Mouse (Mus musculus) forebrain, embryonic 10.5 days (tissue): ENCODE data around the gene Sestd1. TPM values are rescaled to one million over a fixed set of nuclear protein-coding genes. Genes with fewer than 3 reads are reported as not detected.

Experiments
- DNase-seq: peaks from one replicate; pipeline ENCODE4 v3.0.0-alpha.2; 2017; ENCODE audit warnings: low spot score; ENCODE audit errors: extremely low spot score
- H3K27ac ChIP-seq: fragments of 300-500 bp; sonication (generic); 2 replicates; pipeline ENCODE4 v1.5.1; 2016; ENCODE audit warnings: mild to moderate bottlenecking
- H3K27me3 ChIP-seq: fragments of 300-500 bp; sonication (generic); 2 replicates; pipeline ENCODE4 v1.6.1; 2016; ENCODE audit warnings: mild to moderate bottlenecking; ENCODE audit not compliant: poor library complexity, severe bottlenecking
- H3K36me3 ChIP-seq: fragments of 300-500 bp; sonication (generic); replicated peaks from 2 replicates; pipeline ENCODE4 v1.6.1; 2016; ENCODE audit warnings: mild to moderate bottlenecking, moderate library complexity
- H3K4me1 ChIP-seq: fragments of 300-500 bp; sonication (generic); 2 replicates; pipeline ENCODE4 v1.6.1; 2016
- H3K4me3 ChIP-seq: fragments of 300-500 bp; sonication (generic); 2 replicates; pipeline ENCODE4 v1.5.1; 2016; ENCODE audit warnings: mild to moderate bottlenecking, moderate library complexity
- H3K9me3 ChIP-seq: fragments of 300-500 bp; sonication (generic); 2 replicates; pipeline ENCODE4 v1.6.1; 2016; ENCODE audit warnings: mild to moderate bottlenecking, moderate library complexity
- WGBS: fragments of 180-500 bp; shearing (Covaris S2); methylation state at CpG from one replicate; pipeline ENCODE4 v1.1.7; 2016; 5-methylcytosine and 5-hydroxymethylcytosine counted together
- polyA plus RNA-seq: library from polyadenylated mRNA; unstranded; fragments of >200 nt; fragmentation: Nextera tagmentation; extraction: Ambion mirVana; gene quantifications from 2 replicates; pipeline ENCODE4 v1.2.1, GENCODE M21; 2016

The Sestd1 gene
- polyA plus RNA-seq, 1 experiment from 2014 or later, result 16.6 TPM

DNA sequence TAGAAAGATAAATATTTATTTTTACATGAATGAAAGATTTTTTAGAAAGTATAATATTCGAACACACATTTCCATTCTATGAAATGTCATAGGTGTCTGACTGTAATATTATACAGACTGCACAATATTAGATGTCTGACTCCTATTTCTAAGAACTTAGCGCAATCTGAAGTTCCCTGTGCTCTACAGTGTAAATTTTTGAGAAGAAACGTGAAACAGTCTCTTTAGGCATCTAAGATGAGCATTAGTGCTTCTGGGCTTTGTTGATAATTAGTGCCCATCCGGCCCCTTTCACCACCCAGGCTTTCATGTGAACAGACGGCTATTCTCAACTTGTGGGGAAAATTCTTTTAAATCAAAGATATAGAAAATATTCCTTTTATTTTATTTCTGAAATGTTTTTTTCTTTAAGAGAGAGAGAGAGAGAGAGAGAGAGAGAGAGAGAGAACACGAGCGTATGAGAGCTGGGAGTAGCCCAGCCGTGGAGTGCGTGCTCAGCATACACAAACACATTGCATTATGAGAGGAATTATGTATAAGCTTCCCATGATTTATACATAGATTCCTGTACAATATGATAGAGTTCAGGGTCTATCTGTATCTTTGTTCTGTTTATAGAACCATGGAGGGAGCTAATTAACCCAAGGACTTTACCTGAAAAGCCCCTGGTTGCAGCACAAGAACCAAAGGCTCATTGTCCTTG is 21.4 kb upstream of the Sestd1 start:
- no peak for DNase-seq
- 78% methylated on average over 9 of the region's 9 CpGs for WGBS
- no peaks in the 10 kb centered on the region for H3K4me1 ChIP-seq
- H3K27me3 ChIP-seq, result no peaks in the 10 kb centered on the region
- H3K27ac ChIP-seq, result no peak overlapping the region
- no peaks in the 10 kb centered on the region for H3K36me3 ChIP-seq
- H3K9me3 ChIP-seq, result no peaks in the 10 kb centered on the region
- H3K4me3 ChIP-seq, result no peak overlapping the region

DNA sequence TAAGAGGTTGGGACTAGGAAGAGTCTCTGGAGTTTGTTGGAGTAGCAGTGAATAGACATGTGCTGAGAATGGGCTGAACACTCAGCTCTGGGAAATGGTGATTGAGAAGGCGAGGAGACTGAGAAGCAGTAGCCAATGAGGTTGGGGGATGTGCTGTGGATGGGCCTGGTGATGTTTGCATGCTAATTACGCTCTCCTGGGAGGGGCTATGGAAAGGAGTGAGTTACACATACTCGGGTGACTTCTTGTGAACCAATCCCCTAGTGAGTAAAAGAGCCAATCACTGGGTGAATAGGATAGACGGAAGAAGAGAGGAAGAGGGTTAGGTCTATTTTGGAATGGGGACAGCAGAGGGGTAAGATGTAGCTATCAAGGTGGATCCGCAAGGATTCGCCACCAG is 9.3 kb upstream of the Sestd1 start:
- H3K9me3 ChIP-seq, result no peaks in the 10 kb centered on the region
- no peaks in the 10 kb centered on the region for H3K36me3 ChIP-seq
- no peak for DNase-seq
- no peak overlapping the region for H3K4me3 ChIP-seq
- WGBS, result 76% methylated on average over 6 of the region's 6 CpGs
- peaks cover 8% of the 10 kb centered on the region; the same call in 1 of the 2 replicates for H3K4me1 ChIP-seq
- H3K27me3 ChIP-seq, result no peaks in the 10 kb centered on the region
- H3K27ac ChIP-seq, result no peak overlapping the region

DNA sequence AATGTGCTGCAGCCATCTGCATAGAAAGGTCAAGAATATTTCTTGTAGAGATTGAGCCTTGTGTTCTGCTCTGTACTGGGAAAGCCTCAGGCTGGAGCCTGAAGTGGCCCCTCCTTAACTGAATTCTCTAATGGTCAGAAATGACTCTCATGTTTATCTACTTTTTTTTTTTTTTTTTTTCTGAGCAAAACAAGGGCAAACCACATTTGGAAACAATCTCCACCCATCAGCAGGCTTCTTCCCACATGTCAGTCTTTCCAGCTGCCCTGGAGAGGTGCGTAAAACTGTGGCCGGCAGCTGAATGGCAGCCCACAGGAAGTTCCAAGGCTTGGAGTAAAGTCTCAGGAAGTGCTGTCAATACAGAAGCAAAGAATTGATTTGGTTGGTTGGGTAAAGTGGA is 6.4 kb upstream of the Sestd1 start:
- 40% methylated on average over 2 of the region's 2 CpGs for WGBS
- Histone ChIP-seq H3K27me3 (0 out of 2 replicates have a peak, but pooled peaks cover 1% of the 10 kb centered on the region), H3K36me3 (no peaks in the 10 kb centered on the region), H3K27ac (no peak overlapping the region), H3K4me3 (no peak overlapping the region), H3K9me3 (no peaks in the 10 kb centered on the region), H3K4me1 (peaks cover 8% of the 10 kb centered on the region; the same call in 1 of the 2 replicates)
- DNase-seq, result no peak

DNA sequence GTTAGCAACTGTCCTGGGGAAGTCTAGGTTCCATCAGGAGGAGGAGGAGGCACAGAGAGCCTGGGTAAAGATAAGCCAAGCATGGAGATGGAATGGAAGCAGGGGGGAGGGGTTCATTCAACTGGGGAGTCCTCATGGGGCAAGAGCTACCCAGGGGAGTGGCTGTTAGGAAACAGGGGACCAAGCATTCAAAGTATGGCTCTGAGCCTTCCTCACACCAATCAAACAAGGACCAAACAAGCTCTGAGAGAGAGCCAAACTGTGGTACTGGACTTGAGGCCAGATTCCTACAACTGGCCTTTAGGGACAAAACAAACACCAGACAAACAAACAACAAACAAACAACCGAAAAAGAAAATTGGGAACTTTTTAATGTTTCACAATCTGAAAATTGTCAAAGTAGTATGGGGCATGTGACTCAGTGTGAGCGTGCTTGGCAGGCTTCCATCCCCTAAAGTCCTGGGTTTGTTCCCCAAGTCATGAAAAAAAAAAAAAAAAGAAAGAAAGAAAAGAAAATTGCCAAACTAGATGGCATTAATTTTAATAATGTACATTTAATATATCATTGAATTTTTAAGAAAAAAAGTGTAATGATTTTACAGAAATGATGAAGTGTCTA is 4.0 kb upstream of the Sestd1 start:
- DNase-seq, result no peak
- no peaks in the 10 kb centered on the region for H3K36me3 ChIP-seq
- no peaks in the 10 kb centered on the region for H3K9me3 ChIP-seq
- H3K27ac ChIP-seq, result no peak overlapping the region
- peaks cover 14% of the 10 kb centered on the region for H3K4me1 ChIP-seq
- peaks cover 9% of the 10 kb centered on the region; the same call in 1 of the 2 replicates for H3K27me3 ChIP-seq
- 79% methylated on average over 2 of the region's 2 CpGs for WGBS
- H3K4me3 ChIP-seq, result no peak overlapping the region

DNA sequence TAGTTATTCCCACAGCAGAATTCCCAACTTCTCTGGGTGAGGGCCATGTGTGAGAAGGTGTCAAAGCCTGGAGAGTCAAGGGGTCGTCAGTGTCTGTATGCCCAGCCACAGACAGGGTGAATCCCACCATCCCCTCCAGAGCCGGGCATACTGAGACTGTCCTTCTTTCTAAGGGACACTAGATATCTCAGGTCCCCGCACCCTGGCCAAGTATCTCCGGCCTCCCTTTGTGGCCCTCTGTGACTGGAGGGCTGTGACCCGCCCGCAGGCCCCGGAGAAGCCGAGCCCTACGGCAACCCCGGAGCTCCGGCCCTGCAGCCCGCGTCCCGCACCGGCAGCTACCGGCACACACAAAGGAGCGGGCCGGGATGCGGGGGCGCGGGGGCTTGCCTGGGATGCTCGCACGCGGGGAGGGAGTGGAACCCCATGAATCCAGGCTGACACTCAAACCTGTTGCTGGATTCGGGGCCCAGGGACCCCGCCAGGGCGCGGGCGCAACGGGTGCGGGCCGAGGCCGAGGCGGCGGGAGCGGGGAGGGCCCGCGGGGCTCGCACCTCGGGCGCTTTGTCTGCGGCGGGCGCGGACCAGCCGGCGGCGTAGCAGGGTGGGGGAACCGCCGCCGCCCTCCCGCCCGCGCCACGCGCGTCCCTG is 406 bp downstream of the Sestd1 start:
- peak; percentile 55 for DNase-seq
- 1% methylated on average over 57 of the region's 57 CpGs for WGBS
- peaks cover 9% of the 10 kb centered on the region; the same call in 1 of the 2 replicates for H3K27me3 ChIP-seq
- H3K9me3 ChIP-seq, result no peaks in the 10 kb centered on the region
- peak overlapping the region; percentile 92 for H3K27ac ChIP-seq
- peak overlapping the region; percentile 92 for H3K4me3 ChIP-seq
- H3K36me3 ChIP-seq, result 0 out of 2 replicates have a peak, but pooled peaks cover 2% of the 10 kb centered on the region
- H3K4me1 ChIP-seq, result peaks cover 18% of the 10 kb centered on the region

DNA sequence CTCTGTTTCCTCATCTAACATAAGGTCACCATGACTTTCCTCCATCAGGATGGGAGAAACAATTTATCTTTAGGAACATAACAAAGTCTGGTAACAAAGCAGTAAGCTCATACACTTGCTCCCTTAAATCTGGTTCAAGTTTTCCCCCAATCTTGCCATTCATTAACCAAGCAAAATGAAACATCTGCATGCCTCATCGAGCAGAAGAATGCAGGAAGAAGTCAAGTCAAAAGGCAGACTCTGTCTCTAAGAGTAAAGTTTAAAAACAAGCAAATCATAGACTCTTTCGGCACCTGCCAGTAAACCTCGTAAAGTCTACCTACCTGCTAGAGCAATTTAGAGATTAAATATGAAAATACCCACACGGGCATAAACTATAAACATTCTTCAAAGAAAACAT is 3.1 kb downstream of the Sestd1 start:
- Histone ChIP-seq H3K36me3 (0 out of 2 replicates have a peak, but pooled peaks cover 2% of the 10 kb centered on the region), H3K4me1 (peaks cover 18% of the 10 kb centered on the region), H3K4me3 (no peak overlapping the region), H3K9me3 (no peaks in the 10 kb centered on the region), H3K27ac (no peak overlapping the region), H3K27me3 (peaks cover 9% of the 10 kb centered on the region; the same call in 1 of the 2 replicates)
- DNase-seq, result no peak
- WGBS, result 74% methylated on average over 4 of the region's 4 CpGs

DNA sequence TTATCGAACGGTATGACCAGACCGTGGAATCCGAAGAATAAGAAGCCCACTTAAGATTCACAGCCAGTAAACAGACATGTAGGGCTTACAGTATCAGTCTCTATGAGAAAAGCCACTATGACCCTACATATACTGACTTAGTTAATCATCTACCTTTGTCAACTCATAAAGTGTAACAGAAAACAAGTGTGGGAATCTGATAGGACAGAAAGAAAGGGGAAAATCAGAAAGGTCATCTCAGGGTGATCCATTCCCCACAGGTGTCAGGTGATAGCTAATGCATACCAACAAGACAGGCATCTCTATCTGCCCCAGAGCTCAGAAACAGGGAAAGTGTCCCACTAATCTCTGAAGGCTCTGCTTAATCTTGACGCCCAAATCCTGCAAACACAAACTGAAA is 4.5 kb downstream of the Sestd1 start:
- Histone ChIP-seq H3K36me3 (peaks cover 2% of the 10 kb centered on the region; the same call in 1 of the 2 replicates), H3K4me1 (peaks cover 18% of the 10 kb centered on the region), H3K9me3 (no peaks in the 10 kb centered on the region), H3K4me3 (no peak overlapping the region), H3K27ac (no peak overlapping the region), H3K27me3 (no peaks in the 10 kb centered on the region)
- DNase-seq, result no peak
- 91% methylated on average over 5 of the region's 5 CpGs for WGBS

DNA sequence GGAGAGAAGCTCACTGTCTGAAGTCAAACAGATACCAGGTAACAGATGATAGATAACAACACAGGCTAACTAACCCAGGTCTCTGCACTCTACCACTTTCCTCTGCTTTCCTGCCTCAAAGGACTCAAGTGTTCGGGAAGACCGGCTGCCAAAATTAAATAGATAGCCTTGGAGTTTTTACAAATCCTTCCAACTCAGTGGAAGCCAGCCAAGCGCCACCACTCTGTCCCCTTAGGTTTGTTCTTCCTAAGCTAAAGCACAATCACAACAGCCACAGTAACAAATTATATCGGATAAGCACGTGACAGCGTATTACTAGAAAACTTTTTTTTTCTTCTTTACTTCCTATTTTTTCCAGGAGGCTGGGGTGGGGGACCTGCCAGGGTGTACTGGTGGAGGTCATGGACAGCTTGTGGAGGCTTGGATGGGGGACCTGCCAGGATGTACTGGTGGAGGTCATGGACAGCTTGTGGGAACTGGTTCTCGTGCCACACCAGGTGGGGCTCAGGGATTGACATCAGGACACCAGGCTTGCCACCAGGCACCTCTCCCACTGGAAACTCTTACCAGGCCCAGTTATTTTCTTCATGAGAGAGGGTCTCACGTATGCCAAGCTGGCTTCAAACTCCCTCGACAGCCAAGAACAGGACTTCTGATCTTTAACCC is 5.3 kb downstream of the Sestd1 start:
- Histone ChIP-seq H3K9me3 (no peaks in the 10 kb centered on the region), H3K27ac (no peak overlapping the region), H3K27me3 (no peaks in the 10 kb centered on the region), H3K4me1 (peaks cover 18% of the 10 kb centered on the region), H3K4me3 (no peak overlapping the region), H3K36me3 (peaks cover 2% of the 10 kb centered on the region; the same call in 1 of the 2 replicates)
- DNase-seq, result no peak
- WGBS, result 90% methylated on average over 9 of the region's 9 CpGs

DNA sequence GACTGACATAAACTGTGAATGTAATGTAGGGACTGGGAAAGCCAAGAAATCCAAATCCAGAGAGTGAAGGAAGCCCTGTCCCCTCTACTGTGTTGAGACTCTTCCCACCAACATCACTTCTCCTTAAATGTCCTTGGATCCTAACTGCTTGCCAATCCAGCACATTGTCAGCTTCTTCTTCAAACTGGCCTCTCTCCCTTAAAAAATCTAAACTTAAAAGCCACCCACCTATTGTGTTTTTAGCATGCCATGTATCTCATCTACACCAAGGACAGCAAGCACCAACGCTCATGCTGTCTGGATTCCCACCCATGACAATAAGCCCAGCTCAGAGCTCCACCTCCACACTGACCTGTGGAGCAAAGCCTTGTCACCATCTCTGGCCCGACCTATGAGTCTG is 7.4 kb downstream of the Sestd1 start:
- Histone ChIP-seq H3K4me3 (no peak overlapping the region), H3K4me1 (peaks cover 15% of the 10 kb centered on the region), H3K36me3 (no peaks in the 10 kb centered on the region; the same call in 1 of the 2 replicates), H3K9me3 (no peaks in the 10 kb centered on the region), H3K27ac (no peak overlapping the region), H3K27me3 (no peaks in the 10 kb centered on the region)
- WGBS, result 88% methylated on average over 2 of the region's 2 CpGs
- no peak for DNase-seq

DNA sequence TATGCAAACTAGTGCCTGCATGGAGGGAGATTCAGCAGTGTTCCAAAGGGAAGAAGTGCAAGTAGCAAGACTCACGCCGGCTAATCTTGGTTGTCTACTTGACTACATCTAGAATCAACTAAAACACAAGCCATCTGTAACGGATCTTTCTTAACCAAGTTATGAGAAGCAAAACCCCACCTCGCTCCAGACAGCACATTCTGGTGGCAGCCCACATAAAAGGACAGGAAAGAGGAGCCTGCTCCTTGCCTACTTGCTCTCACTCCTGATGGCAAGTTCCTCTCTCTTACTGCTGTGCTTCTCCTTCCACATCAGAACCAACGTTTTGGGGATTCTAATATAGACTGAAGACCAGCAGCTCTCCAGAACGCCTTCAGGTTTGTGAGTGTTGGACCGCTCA is 9.6 kb downstream of the Sestd1 start:
- H3K36me3 ChIP-seq, result no peaks in the 10 kb centered on the region; the same call in 1 of the 2 replicates

DNA sequence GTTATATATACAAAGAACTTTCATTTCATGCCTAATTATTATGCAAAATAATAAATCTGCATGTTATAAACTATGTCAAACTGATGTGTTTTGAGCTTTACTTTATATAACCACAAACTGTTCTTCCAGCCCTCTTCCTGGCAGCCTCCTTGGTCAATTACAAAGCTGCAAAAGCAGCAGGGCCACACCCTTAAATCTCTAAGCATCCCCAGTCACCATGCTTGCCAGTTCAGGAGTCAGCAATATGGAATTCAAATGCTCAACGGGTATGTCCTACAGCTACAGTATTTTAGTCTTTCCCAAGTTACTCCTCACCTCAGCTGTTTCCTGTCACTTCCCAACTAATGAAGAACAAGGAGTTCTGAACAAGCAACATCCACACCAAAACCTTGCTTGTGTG is 10.3 kb downstream of the Sestd1 start:
- H3K36me3 ChIP-seq, result no peaks in the 10 kb centered on the region; the same call in 1 of the 2 replicates
- 89% methylated on average over 1 of the region's 1 CpGs for WGBS

More for the DNA sequence above, 9.6 kb downstream of the Sestd1 start:
- no peak for DNase-seq
- no peaks in the 10 kb centered on the region for H3K9me3 ChIP-seq
- H3K4me1 ChIP-seq, result peaks cover 20% of the 10 kb centered on the region; the same call in 1 of the 2 replicates
- no peak overlapping the region for H3K4me3 ChIP-seq
- WGBS, result 89% methylated on average over 7 of the region's 7 CpGs
- no peaks in the 10 kb centered on the region for H3K27me3 ChIP-seq
- H3K27ac ChIP-seq, result no peak overlapping the region

DNA sequence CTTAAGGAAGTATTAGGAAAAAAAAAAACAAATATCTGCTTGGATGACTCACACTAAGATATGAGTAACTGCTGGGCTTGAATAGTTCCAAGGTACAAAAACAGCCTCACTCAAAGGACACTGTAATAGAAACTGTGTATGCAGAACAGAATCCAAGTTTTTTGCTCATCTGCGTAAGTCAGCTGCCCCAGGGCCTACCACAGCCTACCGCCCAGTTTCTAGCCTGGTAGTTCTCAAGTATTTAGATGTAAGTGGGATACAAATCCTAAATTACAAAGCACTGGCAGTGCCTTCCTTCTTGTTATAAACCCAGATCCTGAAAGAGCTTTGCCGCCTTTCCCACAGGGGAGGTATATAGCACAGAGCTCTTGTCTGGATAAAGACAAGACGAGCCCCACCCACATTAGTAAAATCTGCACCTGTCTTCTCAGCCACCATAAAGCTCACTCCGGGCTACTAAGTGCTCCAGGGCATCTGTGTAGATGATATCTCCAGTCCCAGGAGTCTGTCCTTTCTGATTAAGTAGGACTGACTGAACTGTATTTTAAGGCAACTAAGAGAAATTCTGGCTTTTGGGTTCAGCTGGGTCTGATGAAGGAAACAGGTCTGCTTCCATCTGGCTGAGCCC is 11.7 kb downstream of the Sestd1 start:
- Histone ChIP-seq H3K27me3 (no peaks in the 10 kb centered on the region), H3K36me3 (no peaks in the 10 kb centered on the region; the same call in 1 of the 2 replicates), H3K9me3 (no peaks in the 10 kb centered on the region), H3K4me3 (no peak overlapping the region), H3K27ac (no peak overlapping the region), H3K4me1 (peaks cover 36% of the 10 kb centered on the region)
- no peak for DNase-seq
- 86% methylated on average over 5 of the region's 5 CpGs for WGBS

More for the DNA sequence above, 10.3 kb downstream of the Sestd1 start:
- no peak overlapping the region for H3K27ac ChIP-seq
- H3K9me3 ChIP-seq, result no peaks in the 10 kb centered on the region
- no peak for DNase-seq
- H3K27me3 ChIP-seq, result no peaks in the 10 kb centered on the region
- H3K4me3 ChIP-seq, result no peak overlapping the region
- peaks cover 25% of the 10 kb centered on the region; the same call in 1 of the 2 replicates for H3K4me1 ChIP-seq
